Mouse (Mus musculus) ES-E14 (cell line): ENCODE data around the gene Nhlrc4. TPM values are rescaled to one million over a fixed set of nuclear protein-coding genes. Genes with fewer than 3 reads are reported as not detected.
A peak's percentile ranks its signal among the peaks of the same experiment; 100 is the strongest.

Source experiments
- DNase-seq: peaks from one replicate; pipeline ENCODE4 v3.0.0-alpha.2; 2013; ENCODE audit warnings: low read depth, low spot score
- H3K27ac ChIP-seq: 2 replicates; pipeline ENCODE4 v1.5.1; 2012; ENCODE audit warnings: low read depth, mild to moderate bottlenecking, low read length, moderate library complexity, mixed read lengths; ENCODE audit not compliant: poor library complexity, insufficient read depth, severe bottlenecking
- H3K36me3 ChIP-seq: 2 replicates; pipeline ENCODE4 v1.6.1; 2012; ENCODE audit warnings: mild to moderate bottlenecking, low read length, moderate library complexity, mixed read lengths; ENCODE audit not compliant: control insufficient read depth, poor library complexity, insufficient read depth, severe bottlenecking
- H3K4me1 ChIP-seq, 2 experiments: fragments of 150-350 bp in 1 of 2; sonication (generic) in 1 of 2; 2 replicates each; pipeline ENCODE4 v1.6.1; 2012; ENCODE audit warnings: low read length in 2 of 2, mild to moderate bottlenecking in 1 of 2, mixed read lengths in 1 of 2; ENCODE audit not compliant: control insufficient read depth in 2 of 2, insufficient read depth in 2 of 2, poor library complexity in 1 of 2
- H3K4me3 ChIP-seq, 2 experiments: fragments of 150-350 bp in 1 of 2; sonication (generic) in 1 of 2; 2 replicates each; pipeline ENCODE4 v1.5.1; 2012; ENCODE audit warnings: low read length in 2 of 2, low read depth in 1 of 2, mild to moderate bottlenecking in 1 of 2, mixed read lengths in 1 of 2; ENCODE audit not compliant: insufficient read depth in 1 of 2, poor library complexity in 1 of 2, severe bottlenecking in 1 of 2
- H3K9ac ChIP-seq: 2 replicates; pipeline ENCODE4 v1.6.1; 2012; ENCODE audit warnings: low read depth, mild to moderate bottlenecking, low read length, mixed read lengths; ENCODE audit not compliant: poor library complexity, insufficient read depth, severe bottlenecking
- H3K9me3 ChIP-seq: fragments of 150-350 bp; sonication (generic); 2 replicates; pipeline ENCODE4 v1.6.1; 2012; ENCODE audit warnings: low read depth, mild to moderate bottlenecking, low read length; ENCODE audit not compliant: control insufficient read depth, insufficient read depth
- CHD2 ChIP-seq: IDR thresholded peaks from 2 replicates; pipeline ENCODE4 v1.6.1; 2014; ENCODE audit warnings: mild to moderate bottlenecking, low read depth, low read length, inconsistent platforms
- HCFC1 ChIP-seq: IDR thresholded peaks from 2 replicates; pipeline ENCODE4 v1.6.1; 2012; ENCODE audit warnings: low read length, inconsistent platforms, borderline replicate concordance; ENCODE audit not compliant: insufficient read depth
- MAFK ChIP-seq: IDR thresholded peaks from 2 replicates; pipeline ENCODE4 v1.6.1; 2014; ENCODE audit warnings: mild to moderate bottlenecking, low read depth, low read length, inconsistent platforms; ENCODE audit not compliant: insufficient read depth
- ZC3H11A ChIP-seq: IDR thresholded peaks from 2 replicates; pipeline ENCODE4 v1.6.1; 2012; ENCODE audit warnings: low read depth, mild to moderate bottlenecking, inconsistent platforms, low read length, borderline replicate concordance
- ZNF384 ChIP-seq: IDR thresholded peaks from 2 replicates; pipeline ENCODE4 v1.6.1; 2012; ENCODE audit warnings: low read depth, low read length, inconsistent platforms
- in situ Hi-C, 2 experiments: fragments of 600-800 bp; cut with MboI; formaldehyde crosslinking; loops; one replicate each; pipeline ENCODE4 v1.15.1; 2025; ENCODE audit warnings: low sequenced_read_pairs in 2 of 2, inconsistent platforms in 1 of 2; ENCODE audit not compliant: unreplicated experiment in 2 of 2
- total RNA-seq: library from RNA; depleted of rRNA; stranded (reverse); fragments of 300-350 nt; gene quantifications from 2 replicates; pipeline ENCODE4 v1.2.3, GENCODE M21; 2012

Gene Nhlrc4
- total RNA-seq, 1 experiment: 0.18 TPM

GRCm38 (mm10) chr17:25951803-25952623 lies 7.3 kb upstream of the Nhlrc4 start, which contains the start of gene A930017K11Rik:
Gene A930017K11Rik (minus strand): TSS chr17:25952565.
- Histone ChIP-seq H3K4me3 (peak within 1 kb of the TSS; percentile 74 to 75), H3K9ac (peak within 1 kb of the TSS; percentile 42), H3K9me3 (no peaks in the 10 kb centered on the region), H3K36me3 (no peaks in the 10 kb centered on the region), H3K27ac (no peak within 1 kb of the TSS), H3K4me1 (peaks cover 0 to 3% of the 10 kb centered on the region in 2 experiments; a peak in 1 of 4 replicates)
- DNase-seq: no peak
- in situ Hi-C loops: no loop called here
- TF ChIP-seq ZC3H11A (no peak), MAFK (no peak), CHD2 (no peak), ZNF384 (no peak)

GRCm38 (mm10) chr17:25951225-25951802 lies 6.6 kb upstream of the Nhlrc4 start:
- Histone ChIP-seq H3K9me3 (no peaks in the 10 kb centered on the region), H3K9ac (peak overlapping the region; percentile 42), H3K4me3 (peak overlapping the region; percentile 74 to 75), H3K27ac (no peak overlapping the region), H3K36me3 (no peaks in the 10 kb centered on the region), H3K4me1 (peaks cover 0 to 3% of the 10 kb centered on the region in 2 experiments; a peak in 1 of 4 replicates)
- in situ Hi-C loops: no loop called here
- DNase-seq: no peak
- TF ChIP-seq CHD2 (no peak), ZC3H11A (no peak), MAFK (no peak), HCFC1 (no peak), ZNF384 (no peak)

- Histone ChIP-seq H3K4me3 (peak overlapping the region in 1 of 2 experiments; percentile 75; a peak in 2 of 4 replicates), H3K27ac (no peak overlapping the region), H3K9ac (no peak overlapping the region), H3K36me3 (no peaks in the 10 kb centered on the region), H3K9me3 (no peaks in the 10 kb centered on the region), H3K4me1 (peaks cover 0 to 4% of the 10 kb centered on the region in 2 experiments; a peak in 1 of 4 replicates)
- DNase-seq: no peak
- in situ Hi-C loops: no loop called here
- no peak for TF ChIP-seq ZC3H11A
- TF ChIP-seq HCFC1: no peak
- TF ChIP-seq CHD2: no peak
- no peak for TF ChIP-seq MAFK
- TF ChIP-seq ZNF384: no peak
Measured at GRCm38 (mm10) chr17:25950706-25951105, 5.9 kb upstream of the Nhlrc4 start.

GRCm38 (mm10) chr17:25949981-25950380 lies 5.2 kb upstream of the Nhlrc4 start:
- H3K9ac ChIP-seq: no peak overlapping the region
- in situ Hi-C loops: no loop called here
- TF ChIP-seq MAFK: no peak
- TF ChIP-seq CHD2: no peak
- no peak for TF ChIP-seq ZNF384
- no peak for TF ChIP-seq HCFC1
- no peak for TF ChIP-seq ZC3H11A
- no peaks in the 10 kb centered on the region for H3K9me3 ChIP-seq
- no peaks in the 10 kb centered on the region for H3K36me3 ChIP-seq
- no peak overlapping the region for H3K27ac ChIP-seq
- DNase-seq: no peak
- no peak overlapping the region for H3K4me3 ChIP-seq
- peaks cover 0 to 8% of the 10 kb centered on the region in 2 experiments; a peak in 1 of 4 replicates for H3K4me1 ChIP-seq

GRCm38 (mm10) chr17:25948051-25948450 lies 3.3 kb upstream of the Nhlrc4 start:
- peaks cover 0 to 12% of the 10 kb centered on the region in 2 experiments; a peak in 2 of 4 replicates for H3K4me1 ChIP-seq
- H3K27ac ChIP-seq: no peak overlapping the region
- no peaks in the 10 kb centered on the region for H3K9me3 ChIP-seq
- no peak for DNase-seq
- no peaks in the 10 kb centered on the region for H3K36me3 ChIP-seq
- in situ Hi-C loops: no loop called here
- H3K4me3 ChIP-seq: no peak overlapping the region
- TF ChIP-seq ZNF384 (no peak), HCFC1 (no peak), ZC3H11A (no peak), CHD2 (no peak), MAFK (no peak)
- no peak overlapping the region for H3K9ac ChIP-seq
